Mouse (Mus musculus) heart, embryonic 13.5 days (tissue): ENCODE results near the gene Rmi1. TPM values are rescaled to one million over a fixed set of nuclear protein-coding genes. Genes with fewer than 3 reads are reported as not detected.
A peak's percentile ranks its signal among the peaks of the same experiment; 100 is the strongest.
"Not testable (repeated sequence)": the region's sequence is repeated elsewhere in the genome, so short reads cannot be mapped to it uniquely, and the experiment has no call there.

ENCODE experiments used
- ATAC-seq: fragments of 200-750 bp; cut with Nextera tagmentation; 2 replicates; pipeline ENCODE4 v1.8.0; 2017; ENCODE audit warnings: moderate TSS enrichment; ENCODE audit not compliant: insufficient number of reproducible peaks, low FRiP score, low TSS enrichment; ENCODE audit errors: extremely low read depth
- H3K27ac ChIP-seq: fragments of 300-500 bp; sonication (generic); replicated peaks from 2 replicates; pipeline ENCODE4 v1.5.1; 2015; ENCODE audit warnings: moderate library complexity, mild to moderate bottlenecking, inconsistent platforms
- H3K27me3 ChIP-seq: fragments of 300-500 bp; sonication (generic); replicated peaks from 2 replicates; pipeline ENCODE4 v1.6.1; 2015; ENCODE audit warnings: mild to moderate bottlenecking, inconsistent platforms
- H3K36me3 ChIP-seq: fragments of 300-500 bp; sonication (generic); 2 replicates; pipeline ENCODE4 v1.6.1; 2015; ENCODE audit warnings: mild to moderate bottlenecking, inconsistent platforms
- H3K4me1 ChIP-seq: fragments of 300-500 bp; sonication (generic); 2 replicates; pipeline ENCODE4 v1.6.1; 2015; ENCODE audit warnings: inconsistent platforms
- H3K4me2 ChIP-seq: fragments of 300-500 bp; sonication (generic); 2 replicates; pipeline ENCODE4 v1.6.1; 2015; ENCODE audit warnings: inconsistent platforms, mild to moderate bottlenecking, moderate library complexity
- H3K4me3 ChIP-seq: fragments of 300-500 bp; sonication (generic); 2 replicates; pipeline ENCODE4 v1.5.1; 2015; ENCODE audit warnings: moderate library complexity, mild to moderate bottlenecking, inconsistent platforms
- H3K9ac ChIP-seq: fragments of 300-500 bp; sonication (generic); 2 replicates; pipeline ENCODE4 v1.6.1; 2015; ENCODE audit warnings: inconsistent platforms, mild to moderate bottlenecking, moderate library complexity
- H3K9me3 ChIP-seq: fragments of 300-500 bp; sonication (generic); 2 replicates; pipeline ENCODE4 v1.6.1; 2016; ENCODE audit warnings: inconsistent platforms
- WGBS: fragments of 180-500 bp; shearing (Covaris S2); methylation state at CpG from one replicate; pipeline ENCODE4 v1.1.7; 2015; ENCODE audit warnings: mixed read lengths; 5-methylcytosine and 5-hydroxymethylcytosine counted together
- polyA plus RNA-seq: library from polyadenylated mRNA; unstranded; fragments of >200 nt; fragmentation: Nextera tagmentation; extraction: Ambion mirVana; gene quantifications from 2 replicates; pipeline ENCODE4 v1.2.1, GENCODE M21; 2015

Rmi1 gene
- polyA plus RNA-seq, 1 experiment from 2014 or later: 17.0 TPM

GRCm38 (mm10) chr13:58402744-58403110 lies 679 bp downstream of the Rmi1 start:
- peaks cover 22% of the 10 kb centered on the region for H3K4me1 ChIP-seq
- H3K36me3 ChIP-seq: peaks cover 25% of the 10 kb centered on the region
- H3K4me3 ChIP-seq: peak overlapping the region; percentile 96
- peak overlapping the region; percentile 69 for H3K4me2 ChIP-seq
- no peaks in the 10 kb centered on the region for H3K27me3 ChIP-seq
- no peaks in the 10 kb centered on the region for H3K9me3 ChIP-seq
- peak overlapping the region; percentile 100 for H3K9ac ChIP-seq
- peak overlapping the region; percentile 99 for H3K27ac ChIP-seq
- ATAC-seq: peak; percentile 57
- under 1% methylated on average over 42 of the region's 48 CpGs for WGBS

- Histone ChIP-seq H3K9ac (peak within 1 kb of the TSS; percentile 100), H3K4me2 (peak within 1 kb of the TSS; percentile 69), H3K4me1 (peaks cover 22% of the 10 kb centered on the region), H3K4me3 (peak within 1 kb of the TSS; percentile 96), H3K36me3 (peaks cover 21% of the 10 kb centered on the region), H3K27ac (peak within 1 kb of the TSS; percentile 99)
- not testable (repeated sequence) for ATAC-seq, H3K27me3 ChIP-seq, H3K9me3 ChIP-seq
- 6% methylated on average over 17 of the region's 17 CpGs for WGBS
These were observed 1.2 kb downstream of the Rmi1 start, which contains the start of gene Hnrnpk for GRCm38 (mm10) chr13:58403243-58403642. TSS of gene Hnrnpk (minus strand) at chr13:58403343.

- Histone ChIP-seq H3K9ac (no peak overlapping the region), H3K4me3 (no peak overlapping the region), H3K9me3 (peaks cover 10% of the 10 kb centered on the region), H3K4me1 (peaks cover 9% of the 10 kb centered on the region; the same call in 1 of the 2 replicates), H3K27ac (no peak overlapping the region), H3K36me3 (peaks cover 41% of the 10 kb centered on the region), H3K27me3 (no peaks in the 10 kb centered on the region), H3K4me2 (no peak overlapping the region)
- no peak for ATAC-seq
- 90% methylated on average over 4 of the region's 4 CpGs for WGBS
These were observed 9.0 kb downstream of the Rmi1 start for GRCm38 (mm10) chr13:58411073-58411472.

- peaks cover 10% of the 10 kb centered on the region for H3K9me3 ChIP-seq
- H3K4me1 ChIP-seq: 0 out of 2 replicates have a peak, but pooled peaks cover 4% of the 10 kb centered on the region
- H3K36me3 ChIP-seq: peaks cover 25% of the 10 kb centered on the region
- no peak overlapping the region for H3K27ac ChIP-seq
- no peak for ATAC-seq
- no peak overlapping the region for H3K4me3 ChIP-seq
- H3K4me2 ChIP-seq: no peak overlapping the region
- H3K27me3 ChIP-seq: no peaks in the 10 kb centered on the region
- H3K9ac ChIP-seq: no peak overlapping the region
- 82% methylated on average over 6 of the region's 6 CpGs for WGBS
These were observed 13.3 kb downstream of the Rmi1 start for GRCm38 (mm10) chr13:58415374-58415773.

- no peak for ATAC-seq
- 69% methylated on average over 5 of the region's 5 CpGs for WGBS
- Histone ChIP-seq H3K9me3 (peaks cover 10% of the 10 kb centered on the region), H3K27me3 (no peaks in the 10 kb centered on the region), H3K4me3 (no peak overlapping the region), H3K4me1 (0 out of 2 replicates have a peak, but pooled peaks cover 4% of the 10 kb centered on the region), H3K4me2 (no peak overlapping the region), H3K36me3 (peaks cover 20% of the 10 kb centered on the region), H3K9ac (no peak overlapping the region), H3K27ac (no peak overlapping the region)
These were observed 13.8 kb downstream of the Rmi1 start for GRCm38 (mm10) chr13:58415838-58416237.

- no peak overlapping the region for H3K9ac ChIP-seq
- no peak for ATAC-seq
- H3K27ac ChIP-seq: no peak overlapping the region
- no peaks in the 10 kb centered on the region for H3K27me3 ChIP-seq
- H3K9me3 ChIP-seq: no peaks in the 10 kb centered on the region
- H3K4me1 ChIP-seq: peaks cover 15% of the 10 kb centered on the region
- 75% methylated on average over 4 of the region's 4 CpGs for WGBS
- H3K36me3 ChIP-seq: no peaks in the 10 kb centered on the region
- H3K4me3 ChIP-seq: no peak overlapping the region
- H3K4me2 ChIP-seq: no peak overlapping the region
These were observed 16.6 kb downstream of the Rmi1 start for GRCm38 (mm10) chr13:58418656-58419055.

GRCm38 (mm10) chr13:58419266-58419665 lies 17.2 kb downstream of the Rmi1 start:
- WGBS: 93% methylated on average over 1 of the region's 1 CpGs
- Histone ChIP-seq H3K4me2 (no peak overlapping the region), H3K4me3 (no peak overlapping the region), H3K27ac (no peak overlapping the region), H3K36me3 (no peaks in the 10 kb centered on the region), H3K4me1 (peaks cover 17% of the 10 kb centered on the region), H3K27me3 (no peaks in the 10 kb centered on the region), H3K9ac (no peak overlapping the region), H3K9me3 (no peaks in the 10 kb centered on the region)
- ATAC-seq: no peak

GRCm38 (mm10) chr13:58421026-58421425 lies 19.0 kb downstream of the Rmi1 start:
- H3K36me3 ChIP-seq: no peaks in the 10 kb centered on the region
- WGBS: 73% methylated on average over 4 of the region's 4 CpGs
- H3K27me3 ChIP-seq: no peaks in the 10 kb centered on the region
- H3K9me3 ChIP-seq: no peaks in the 10 kb centered on the region
- H3K4me3 ChIP-seq: no peak overlapping the region
- H3K4me2 ChIP-seq: no peak overlapping the region
- no peak overlapping the region for H3K9ac ChIP-seq
- peaks cover 14% of the 10 kb centered on the region for H3K4me1 ChIP-seq
- no peak for ATAC-seq
- no peak overlapping the region for H3K27ac ChIP-seq

- H3K27ac ChIP-seq: no peak overlapping the region
- no peaks in the 10 kb centered on the region for H3K36me3 ChIP-seq
- no peak overlapping the region for H3K4me2 ChIP-seq
- peaks cover 14% of the 10 kb centered on the region for H3K4me1 ChIP-seq
- no peak overlapping the region for H3K4me3 ChIP-seq
- no peak overlapping the region for H3K9ac ChIP-seq
- 54% methylated on average over 4 of the region's 4 CpGs for WGBS
- H3K9me3 ChIP-seq: no peaks in the 10 kb centered on the region
- no peaks in the 10 kb centered on the region for H3K27me3 ChIP-seq
- no peak for ATAC-seq
These were observed 20.2 kb downstream of the Rmi1 start for GRCm38 (mm10) chr13:58422242-58422641.

GRCm38 (mm10) chr13:58423061-58423660 lies 21.1 kb downstream of the Rmi1 start:
- peak overlapping the region; percentile 71 for H3K27ac ChIP-seq
- no peak overlapping the region for H3K9ac ChIP-seq
- peak overlapping the region; percentile 28 for H3K4me2 ChIP-seq
- H3K36me3 ChIP-seq: no peaks in the 10 kb centered on the region
- H3K4me1 ChIP-seq: peaks cover 14% of the 10 kb centered on the region
- 35% methylated on average over 10 of the region's 10 CpGs for WGBS
- H3K4me3 ChIP-seq: no peak overlapping the region
- H3K9me3 ChIP-seq: no peaks in the 10 kb centered on the region
- ATAC-seq: no peak
- no peaks in the 10 kb centered on the region for H3K27me3 ChIP-seq

GRCm38 (mm10) chr13:58439716-58440115 lies 37.7 kb downstream of the Rmi1 start:
- no peaks in the 10 kb centered on the region for H3K4me1 ChIP-seq
- H3K9me3 ChIP-seq: no peaks in the 10 kb centered on the region
- WGBS: 72% methylated on average over 2 of the region's 2 CpGs
- H3K4me2 ChIP-seq: no peak overlapping the region
- no peak overlapping the region for H3K9ac ChIP-seq
- H3K27ac ChIP-seq: no peak overlapping the region
- no peak overlapping the region for H3K4me3 ChIP-seq
- no peaks in the 10 kb centered on the region; the same call in 1 of the 2 replicates for H3K27me3 ChIP-seq
- ATAC-seq: no peak
- no peaks in the 10 kb centered on the region for H3K36me3 ChIP-seq

- H3K4me1 ChIP-seq: no peaks in the 10 kb centered on the region
- no peaks in the 10 kb centered on the region for H3K9me3 ChIP-seq
- no peaks in the 10 kb centered on the region; the same call in 1 of the 2 replicates for H3K27me3 ChIP-seq
- H3K4me3 ChIP-seq: no peak overlapping the region
- no peak overlapping the region for H3K9ac ChIP-seq
- no peaks in the 10 kb centered on the region for H3K36me3 ChIP-seq
- H3K4me2 ChIP-seq: no peak overlapping the region
- no peak overlapping the region for H3K27ac ChIP-seq
- no peak for ATAC-seq
- WGBS: 75% methylated on average over 4 of the region's 4 CpGs
These were observed 41.3 kb downstream of the Rmi1 start for GRCm38 (mm10) chr13:58443326-58443725.
